Mouse (Mus musculus) megakaryocyte, adult 5-6 weeks (primary cell): ENCODE measurements around the gene Parvb. TPM values are rescaled to one million over a fixed set of nuclear protein-coding genes. Genes with fewer than 3 reads are reported as not detected.

Source experiments
- ATAC-seq: 2 replicates; pipeline ENCODE4 v1.8.0; 2016; ENCODE audit warnings: mild to moderate bottlenecking, inconsistent platforms; ENCODE audit not compliant: poor library complexity, severe bottlenecking
- total RNA-seq, 2 experiments: library from RNA; stranded (forward) in 1 of 2; stranded (reverse) in 1 of 2; fragments of 153-499, 151-499 nt in 1 of 2; fragments of 221-1000, 200-1000 nt in 1 of 2; gene quantifications; 2 replicates each; pipeline versions ENCODE4 v1.2.3 to v1.2.4; 2015 to 2017

Gene Parvb
- total RNA-seq, 2 experiments from 2014 or later, result 10.6 to 32.7 TPM

- no peak for ATAC-seq
These were observed 15.3 kb upstream of the Parvb start for GRCm38 (mm10) chr15:84216461-84217084.

- ATAC-seq, result no peak; the same call in 1 of the 2 replicates
These were observed 13.7 kb upstream of the Parvb start for GRCm38 (mm10) chr15:84217969-84218782.

GRCm38 (mm10) chr15:84218783-84219271 is 13.0 kb upstream of the Parvb start:
- no peak for ATAC-seq

GRCm38 (mm10) chr15:84221539-84221938 is 10.3 kb upstream of the Parvb start:
- ATAC-seq, result no peak

GRCm38 (mm10) chr15:84223423-84223822 is 8.4 kb upstream of the Parvb start:
- ATAC-seq, result no peak

- ATAC-seq, result no peak
These were observed 7.1 kb upstream of the Parvb start for GRCm38 (mm10) chr15:84224779-84225178.

GRCm38 (mm10) chr15:84226918-84227317 is 4.9 kb upstream of the Parvb start:
- no peak for ATAC-seq

GRCm38 (mm10) chr15:84230661-84231060 is 1.2 kb upstream of the Parvb start:
- ATAC-seq, result no peak

GRCm38 (mm10) chr15:84231113-84231712 is 630 bp upstream of the Parvb start:
- peak; percentile 50 for ATAC-seq

- ATAC-seq, result no peak
These were observed 766 bp downstream of the Parvb start for GRCm38 (mm10) chr15:84232609-84233008.

GRCm38 (mm10) chr15:84234794-84235581 is 3.1 kb downstream of the Parvb start:
- ATAC-seq, result no peak

- ATAC-seq, result peak; percentile 91
These were observed 3.8 kb downstream of the Parvb start for GRCm38 (mm10) chr15:84235646-84236045.

GRCm38 (mm10) chr15:84238552-84238951 is 6.7 kb downstream of the Parvb start:
- no peak for ATAC-seq

GRCm38 (mm10) chr15:84238991-84239401 is 7.2 kb downstream of the Parvb start:
- no peak for ATAC-seq

GRCm38 (mm10) chr15:84241520-84241919 is 9.7 kb downstream of the Parvb start:
- no peak for ATAC-seq

- no peak for ATAC-seq
These were observed 13.3 kb downstream of the Parvb start for GRCm38 (mm10) chr15:84245104-84245503.

GRCm38 (mm10) chr15:84246195-84246594 is 14.4 kb downstream of the Parvb start:
- ATAC-seq, result peak; percentile 82

- no peak for ATAC-seq
These were observed 15.5 kb downstream of the Parvb start for GRCm38 (mm10) chr15:84247309-84247708.

GRCm38 (mm10) chr15:84251227-84251626 is 19.4 kb downstream of the Parvb start:
- no peak for ATAC-seq

GRCm38 (mm10) chr15:84252645-84253044 is 20.8 kb downstream of the Parvb start:
- no peak for ATAC-seq

- no peak for ATAC-seq
These were observed 21.9 kb downstream of the Parvb start for GRCm38 (mm10) chr15:84253757-84254156.
